Mouse (Mus musculus) heart, postnatal 0 days (tissue): ENCODE results near the gene Tgm1.

Experiments
- CTCF ChIP-seq: IDR thresholded peaks from 2 replicates; pipeline ENCODE4 v1.5.1; 2016; ENCODE audit warnings: antibody characterized with exemption, control low read depth, low read depth
- EP300 ChIP-seq: IDR thresholded peaks from 2 replicates; pipeline ENCODE4 v1.6.1; 2016; ENCODE audit warnings: antibody characterized with exemption, low read depth

- TF ChIP-seq EP300 (no peak), CTCF (no peak)
Measured at GRCm38 (mm10) chr14:55724411-55724871, 10.7 kb upstream of the Tgm1 start.
